Mouse (Mus musculus): ENCODE measurements around the gene Tmem212.

DNA sequence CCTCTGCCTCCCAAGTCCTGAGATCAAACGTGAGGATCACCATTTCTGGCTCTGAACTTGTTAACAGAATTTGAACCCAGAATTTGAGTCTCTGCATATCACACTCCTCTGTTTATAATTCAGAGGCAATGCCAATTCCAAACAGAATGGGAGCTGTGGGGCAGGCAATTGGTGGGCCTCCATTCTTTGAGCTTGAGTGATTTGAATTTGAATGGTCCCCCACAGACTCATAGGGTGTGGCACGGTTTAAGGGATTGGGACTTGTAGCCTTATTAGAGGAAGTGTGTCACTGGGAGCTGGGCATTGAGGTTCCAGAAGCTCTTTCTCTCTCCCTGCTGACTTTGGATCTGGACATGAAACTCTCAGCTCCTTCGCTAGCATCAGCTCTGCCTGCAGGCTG lies 39.5 kb upstream of the Tmem212 start:
- no peak for TF ChIP-seq MAX (IDR thresholded peaks at IDR 0.05; ENCODE audit: low read depth)
- no peak for TF ChIP-seq POLR2A (IDR thresholded peaks at IDR 0.05; ENCODE audit: insufficient read length, low read depth)
- TF ChIP-seq MYOD1 (IDR thresholded peaks at IDR 0.05; ENCODE audit: control insufficient read depth in 1 of 3, insufficient read length in 2 of 3, low read depth in 2 of 3) = no peak
- TF ChIP-seq USF1 (IDR thresholded peaks at IDR 0.05; ENCODE audit: low read depth) = no peak
- no peak for TF ChIP-seq REST (IDR thresholded peaks at IDR 0.05; ENCODE audit: insufficient read depth, insufficient read length)

All from myocyte (in vitro differentiated cells).